Mouse (Mus musculus) heart, adult 8-10 months (tissue): ENCODE results near the gene Pex26. TPM values are rescaled to one million over a fixed set of nuclear protein-coding genes. Genes with fewer than 3 reads are reported as not detected.

Experiments
- DNase-seq: peaks from one replicate; pipeline ENCODE4 v3.0.0; 2022; ENCODE audit warnings: low spot score
- total RNA-seq, 4 experiments: library from RNA; stranded (reverse); gene quantifications; 2 replicates each; pipeline ENCODE4 v1.2.4; 2022

The Pex26 gene
- total RNA-seq: 1 to 10 TPM; 5.9 to 6.6 (median 6.3) TPM

GRCm38 (mm10) chr6:121183414-121184173 lies at the start of gene Pex26:
Gene Pex26 (plus strand): TSS chr6:121183667.
- DNase-seq: peak; percentile 95

GRCm38 (mm10) chr6:121134249-121134648 lies 49.2 kb upstream of the Pex26 start:
- no peak for DNase-seq

GRCm38 (mm10) chr6:121134884-121135283 lies 48.6 kb upstream of the Pex26 start:
- no peak for DNase-seq

GRCm38 (mm10) chr6:121137222-121137621 lies 46.2 kb upstream of the Pex26 start:
- no peak for DNase-seq

GRCm38 (mm10) chr6:121138338-121139040 lies 45.0 kb upstream of the Pex26 start:
- no peak for DNase-seq

- DNase-seq: no peak
Measured at GRCm38 (mm10) chr6:121139271-121139670, 44.2 kb upstream of the Pex26 start.

GRCm38 (mm10) chr6:121142298-121142697 lies 41.2 kb upstream of the Pex26 start:
- no peak for DNase-seq

- DNase-seq: peak; percentile 11
Measured at GRCm38 (mm10) chr6:121143439-121143838, 40.0 kb upstream of the Pex26 start.

GRCm38 (mm10) chr6:121144066-121144465 lies 39.4 kb upstream of the Pex26 start:
- DNase-seq: peak; percentile 29

- no peak for DNase-seq
Measured at GRCm38 (mm10) chr6:121145010-121145604, 38.4 kb upstream of the Pex26 start.

- DNase-seq: no peak
Measured at GRCm38 (mm10) chr6:121145906-121146305, 37.6 kb upstream of the Pex26 start.

- no peak for DNase-seq
Measured at GRCm38 (mm10) chr6:121146798-121147197, 36.7 kb upstream of the Pex26 start.

- no peak for DNase-seq
Measured at GRCm38 (mm10) chr6:121148360-121148759, 35.1 kb upstream of the Pex26 start.

GRCm38 (mm10) chr6:121149420-121149819 lies 34.0 kb upstream of the Pex26 start:
- DNase-seq: no peak

GRCm38 (mm10) chr6:121150126-121150525 lies 33.3 kb upstream of the Pex26 start:
- DNase-seq: no peak

- DNase-seq: peak; percentile 55
Measured at GRCm38 (mm10) chr6:121151732-121152131, 31.7 kb upstream of the Pex26 start.

- no peak for DNase-seq
Measured at GRCm38 (mm10) chr6:121153177-121153576, 30.3 kb upstream of the Pex26 start.

GRCm38 (mm10) chr6:121154451-121155300 lies 28.8 kb upstream of the Pex26 start:
- no peak for DNase-seq

- no peak for DNase-seq
Measured at GRCm38 (mm10) chr6:121156030-121156429, 27.4 kb upstream of the Pex26 start.

GRCm38 (mm10) chr6:121159616-121160015 lies 23.9 kb upstream of the Pex26 start:
- no peak for DNase-seq

- DNase-seq: no peak
Measured at GRCm38 (mm10) chr6:121160126-121160525, 23.3 kb upstream of the Pex26 start.

- DNase-seq: no peak
Measured at GRCm38 (mm10) chr6:121162616-121163015, 20.9 kb upstream of the Pex26 start.
